Mouse (Mus musculus) Patski (cell line): ENCODE data around the gene Tiam1. TPM values are rescaled to one million over a fixed set of nuclear protein-coding genes. Genes with fewer than 3 reads are reported as not detected.

Source experiments
- ATAC-seq: fragments of 100-300 bp; one replicate; pipeline ENCODE4 v1.8.0; 2021
- CTCF ChIA-PET: fragments of 350-600 bp; sonication (Branson Sonifier 250); formaldehyde crosslinking; loops from one replicate; lab custom pipeline; 2022; ENCODE audit warnings: inconsistent platforms; lab: Charles Lee
- POLR2A ChIA-PET: fragments of 350-600 bp; sonication (Branson Sonifier 250); formaldehyde crosslinking; loops from one replicate; lab custom pipeline; 2022; ENCODE audit warnings: antibody characterized with exemption, inconsistent platforms; lab: Charles Lee
- DNase-seq: peaks from one replicate; pipeline ENCODE4 v3.0.0-alpha.2; 2011; ENCODE audit warnings: low read depth, low spot score
- H3K27me3 ChIP-seq: fragments of 371-371 bp; one replicate; pipeline ENCODE4 v1.5.1; 2021
- CTCF ChIP-seq: fragments of 100-300 bp; IDR thresholded peaks from one replicate; pipeline ENCODE4 v1.5.1; 2021
- in situ Hi-C: fragments of 300-500 bp; cut with MboI; formaldehyde crosslinking; loops from 3 replicates; pipeline ENCODE4 v1.11.1; 2018; ENCODE audit warnings: low pct_unique_long_range_greater_than_20kb, mixed read lengths
- polyA plus RNA-seq: library from polyadenylated mRNA; unstranded; gene quantifications from one replicate; pipeline ENCODE4 v1.2.3, GENCODE M21; 2021

The Tiam1 gene
- polyA plus RNA-seq, 1 experiment from 2014 or later = 10.8 TPM

DNA sequence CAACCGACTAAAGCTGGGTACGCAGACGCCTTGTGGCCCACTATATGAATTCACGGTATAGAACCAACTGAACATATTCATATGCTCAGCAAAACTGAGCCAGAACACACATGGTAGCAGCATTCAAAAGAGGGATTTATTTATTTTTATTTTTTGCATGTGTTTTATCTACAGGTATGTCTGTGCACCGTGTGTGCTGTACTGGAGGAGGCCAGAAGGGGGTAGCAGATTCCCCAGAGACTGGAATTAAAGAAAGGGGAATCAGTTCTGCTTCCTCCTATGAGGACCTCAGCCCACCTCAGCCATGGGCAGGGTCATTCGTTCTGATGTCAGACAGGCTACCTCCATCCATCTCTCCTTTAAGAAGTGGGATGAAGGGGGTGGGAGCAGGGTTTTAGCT, 273.5 kb downstream of the Tiam1 start:
- ChIA-PET CTCF (no interaction called here), POLR2A (no interaction called here)
- in situ Hi-C loops = no loop called here
- no peak for ATAC-seq
- no peak for DNase-seq
- no peaks in the 10 kb centered on the region for H3K27me3 ChIP-seq
- no peak for TF ChIP-seq CTCF

DNA sequence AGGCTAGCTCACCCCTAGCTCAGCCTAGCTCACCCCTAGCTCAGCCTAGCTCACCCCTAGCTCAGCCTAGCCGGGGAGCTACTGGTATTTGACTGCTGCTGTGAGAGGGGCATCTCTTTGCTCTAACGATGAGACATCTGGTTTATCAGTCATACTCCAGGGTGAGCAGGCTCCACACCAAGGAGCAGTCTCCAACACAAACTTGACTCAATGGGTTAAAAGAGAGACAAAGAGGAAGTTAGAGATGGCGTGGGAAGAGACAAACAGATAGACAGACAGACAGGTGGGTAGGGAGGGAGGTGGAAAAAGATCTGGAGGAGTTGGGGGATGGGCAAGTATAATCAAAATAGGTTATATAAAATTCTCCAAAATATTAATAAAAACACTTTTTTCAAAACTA, 275.1 kb downstream of the Tiam1 start:
- H3K27me3 ChIP-seq = no peaks in the 10 kb centered on the region
- no peak for ATAC-seq
- no peak for DNase-seq
- in situ Hi-C loops = no loop called here
- no peak for TF ChIP-seq CTCF
- ChIA-PET POLR2A (no interaction called here), CTCF (no interaction called here)

DNA sequence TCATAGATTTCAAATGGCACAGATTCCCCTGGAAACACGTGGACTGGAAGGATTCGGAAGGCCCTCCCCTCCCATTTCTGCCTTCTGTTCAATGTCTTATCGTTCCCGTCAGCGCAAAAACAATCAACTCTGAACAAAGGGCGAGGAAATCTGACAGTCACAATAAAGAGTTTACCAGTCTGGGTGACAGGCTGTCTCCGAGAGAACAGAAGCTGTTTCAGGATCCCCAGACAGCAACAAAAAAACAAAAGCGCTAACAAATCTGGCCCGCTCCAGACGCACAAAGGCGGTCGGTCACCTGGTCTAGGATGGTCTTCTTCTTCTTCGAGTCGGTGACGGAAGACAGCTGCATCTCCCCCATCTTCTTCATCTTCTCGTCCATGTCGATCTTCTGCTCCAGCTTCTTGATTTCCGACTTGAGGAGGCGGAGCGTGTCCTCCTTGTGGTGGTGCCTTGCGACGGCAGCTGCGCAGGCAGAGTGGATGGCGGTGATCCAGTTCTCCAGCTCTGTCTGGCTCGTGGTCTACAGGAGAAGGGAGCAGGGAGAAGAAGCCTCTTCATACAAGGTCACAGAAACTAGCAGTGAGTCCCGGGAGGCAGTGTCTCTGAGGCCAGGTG, 276.2 kb downstream of the Tiam1 start:
- no peak for DNase-seq
- ATAC-seq = no peak
- CTCF ChIA-PET = interaction anchor here (0.7 to 1.4 kb wide), 2 partner anchors 10 to 21 kb away, joined by 3 read pairs; no protein-coding TSS in a partner anchor
- POLR2A ChIA-PET = interaction anchor here (0.8 kb wide), 1 partner anchor 9 kb away, joined by 3 read pairs; no protein-coding TSS in a partner anchor
- in situ Hi-C loops = no loop called here
- H3K27me3 ChIP-seq = no peaks in the 10 kb centered on the region
- TF ChIP-seq CTCF = no peak

DNA sequence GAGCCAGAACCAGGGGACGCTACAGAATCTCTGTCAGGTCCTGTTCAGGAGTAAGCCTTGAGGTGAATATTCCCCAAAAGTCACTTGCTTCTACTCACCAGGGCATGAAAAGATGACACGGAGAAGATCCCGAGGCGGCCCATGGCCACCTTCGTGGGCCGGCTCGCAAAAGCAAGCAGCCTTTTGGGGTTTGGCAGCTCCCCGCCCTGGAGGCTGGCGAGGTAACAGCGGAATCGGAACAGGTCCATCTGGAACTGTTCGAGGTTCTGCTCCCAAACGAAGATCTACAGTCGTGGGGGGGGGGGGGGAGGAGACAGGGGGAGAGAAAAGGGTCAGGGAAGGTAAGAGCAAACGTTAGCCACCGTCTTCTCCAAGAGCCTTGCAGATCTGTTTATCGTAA, 278.4 kb downstream of the Tiam1 start:
- in situ Hi-C loops = no loop called here
- ATAC-seq (no peak), DNase-seq (no peak)
- no peak for TF ChIP-seq CTCF
- ChIA-PET POLR2A (no interaction called here), CTCF (interaction anchor here (1.5 kb wide), 1 partner anchor 9 kb away, joined by 5 read pairs; no protein-coding TSS in a partner anchor)
- H3K27me3 ChIP-seq = no peaks in the 10 kb centered on the region

DNA sequence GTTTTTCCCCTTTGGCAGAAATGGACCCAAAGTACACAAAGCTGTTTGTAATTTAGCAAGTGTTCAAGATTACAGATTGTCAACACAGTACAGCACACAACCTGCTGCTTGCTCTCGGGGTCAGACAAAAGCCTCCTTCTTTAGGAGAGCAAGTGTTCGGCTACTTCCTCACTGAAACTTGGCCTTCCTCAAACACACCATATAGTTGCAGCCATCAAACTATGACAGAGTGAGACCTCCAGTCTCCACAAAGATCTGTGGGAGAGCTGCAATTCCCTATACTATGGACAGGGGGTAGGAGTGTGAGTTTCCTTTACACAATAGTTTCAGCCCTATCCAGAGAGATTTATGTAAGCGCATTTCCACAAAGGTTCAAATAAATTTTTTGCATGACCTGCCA, 278.9 kb downstream of the Tiam1 start:
- no peak for TF ChIP-seq CTCF
- POLR2A ChIA-PET = no interaction called here
- no peak for DNase-seq
- in situ Hi-C loops = no loop called here
- ATAC-seq = no peak
- CTCF ChIA-PET = interaction anchor here (1.5 kb wide), 1 partner anchor 9 kb away, joined by 5 read pairs; no protein-coding TSS in a partner anchor
- no peaks in the 10 kb centered on the region for H3K27me3 ChIP-seq

DNA sequence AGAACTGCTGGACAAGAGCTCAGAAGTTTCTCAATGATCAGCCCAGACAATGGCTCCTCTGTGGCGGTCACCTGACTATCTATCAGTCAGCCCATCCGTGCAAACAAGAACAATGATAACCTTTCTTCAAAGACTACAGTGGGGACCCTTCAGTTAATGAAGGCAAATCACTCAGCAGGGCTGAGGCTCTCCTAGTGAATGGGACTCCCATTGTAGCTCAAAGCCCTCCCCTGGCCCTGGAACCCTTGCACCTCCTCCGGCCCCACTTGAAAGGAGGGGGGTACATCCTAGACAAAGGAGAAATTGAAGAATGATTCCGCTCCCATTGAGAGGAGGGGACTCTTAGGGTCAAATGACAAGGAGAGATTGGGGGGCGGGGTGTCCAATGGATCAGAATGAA, 280.3 kb downstream of the Tiam1 start:
- CTCF ChIA-PET = no interaction called here
- no peak for TF ChIP-seq CTCF

DNA sequence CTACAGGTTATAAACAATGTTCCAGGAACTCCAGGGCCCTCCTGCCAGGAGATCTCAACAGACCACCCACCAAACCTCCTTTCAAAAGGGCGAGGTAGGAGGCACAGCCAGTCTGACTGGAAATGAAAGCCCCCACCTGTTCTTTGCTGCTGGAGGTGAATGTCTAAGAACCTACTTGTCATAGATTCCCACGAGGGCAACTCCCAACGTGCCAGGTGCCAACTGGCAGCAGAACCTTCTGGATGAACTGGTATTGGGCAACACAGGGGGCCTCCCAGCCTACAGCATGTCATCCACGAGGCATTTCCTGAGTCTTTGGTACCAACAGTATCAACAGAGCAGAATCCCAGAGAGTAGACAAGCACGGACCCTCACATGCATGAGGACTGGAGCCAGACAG, 282.0 kb downstream of the Tiam1 start:
- no peak for TF ChIP-seq CTCF
- POLR2A ChIA-PET = no interaction called here
- CTCF ChIA-PET = no interaction called here
- no peak for DNase-seq
- H3K27me3 ChIP-seq = no peaks in the 10 kb centered on the region
- peak; percentile 47 for ATAC-seq
- in situ Hi-C loops = no loop called here

More for the DNA sequence above, 280.3 kb downstream of the Tiam1 start:
- H3K27me3 ChIP-seq = no peaks in the 10 kb centered on the region
- POLR2A ChIA-PET = no interaction called here
- DNase-seq (no peak), ATAC-seq (no peak)
- in situ Hi-C loops = no loop called here

DNA sequence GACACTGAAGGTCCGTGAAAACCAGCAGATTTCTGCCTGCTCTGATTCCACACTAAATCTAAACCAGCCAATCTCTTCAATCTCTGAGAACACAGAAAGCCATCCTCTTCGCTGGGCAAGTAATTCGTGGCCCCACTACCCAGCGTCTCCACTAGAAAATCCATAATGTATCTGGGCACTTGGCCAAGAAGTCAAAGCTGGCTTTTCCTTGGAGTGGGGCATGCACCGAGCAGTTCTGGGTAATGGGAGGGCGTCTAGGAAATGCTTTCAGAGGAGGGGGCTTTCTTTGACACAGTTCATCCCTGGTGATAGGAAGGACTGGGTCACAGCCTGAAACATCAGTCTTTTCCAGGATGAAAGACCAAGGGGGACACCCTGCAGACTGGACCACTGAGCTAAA, 282.9 kb downstream of the Tiam1 start:
- in situ Hi-C loops = no loop called here
- ATAC-seq = no peak
- no peak for TF ChIP-seq CTCF
- POLR2A ChIA-PET = no interaction called here
- DNase-seq = no peak
- CTCF ChIA-PET = no interaction called here
- H3K27me3 ChIP-seq = no peaks in the 10 kb centered on the region

DNA sequence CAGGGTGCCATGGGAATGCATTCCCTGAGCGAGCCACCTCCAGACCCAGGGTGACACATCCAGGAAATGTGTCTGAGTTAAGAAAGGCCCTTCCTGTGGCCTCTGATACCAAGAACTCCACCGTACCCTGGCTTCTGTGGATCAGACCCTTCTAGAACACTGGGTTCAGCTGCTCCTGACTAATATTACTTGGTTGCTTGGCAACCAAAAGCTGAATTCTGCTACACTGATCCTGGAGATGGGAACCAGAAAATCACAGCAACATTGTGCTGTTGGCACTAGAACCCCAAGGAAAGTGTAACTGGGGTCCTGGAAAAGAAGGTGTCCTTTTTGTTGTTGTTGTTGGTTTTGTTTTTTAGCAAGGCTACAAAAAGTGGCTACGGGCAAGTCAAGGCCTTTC, 285.9 kb downstream of the Tiam1 start:
- no peak for TF ChIP-seq CTCF
- DNase-seq (no peak), ATAC-seq (no peak)
- ChIA-PET CTCF (no interaction called here), POLR2A (interaction anchor here (1.3 kb wide), 1 partner anchor 10 kb away, joined by 3 read pairs; no protein-coding TSS in a partner anchor)
- no peaks in the 10 kb centered on the region for H3K27me3 ChIP-seq
- in situ Hi-C loops = no loop called here

DNA sequence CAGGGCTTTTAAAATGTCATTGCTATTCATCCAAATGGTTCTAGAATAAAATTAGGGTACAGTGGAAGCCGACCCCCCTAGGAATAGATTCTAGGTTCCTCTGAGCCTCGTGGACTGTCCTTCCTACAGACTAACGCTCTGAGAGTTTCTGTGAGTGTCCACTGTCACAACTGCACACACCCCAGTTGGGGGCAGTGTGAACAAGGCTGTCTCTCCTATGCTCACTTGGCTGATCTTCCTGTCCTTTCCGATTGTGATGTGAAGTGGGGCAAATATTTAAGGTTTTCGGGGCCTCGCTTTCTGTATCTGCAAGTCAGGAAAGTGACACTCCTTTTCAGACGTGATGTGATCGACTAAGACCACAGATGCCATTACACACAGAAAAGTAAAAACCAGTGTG, 288.8 kb downstream of the Tiam1 start:
- ATAC-seq = no peak
- DNase-seq = no peak
- TF ChIP-seq CTCF = peak; percentile 44
- no peaks in the 10 kb centered on the region for H3K27me3 ChIP-seq
- ChIA-PET POLR2A (no interaction called here), CTCF (no interaction called here)
- in situ Hi-C loops = no loop called here

DNA sequence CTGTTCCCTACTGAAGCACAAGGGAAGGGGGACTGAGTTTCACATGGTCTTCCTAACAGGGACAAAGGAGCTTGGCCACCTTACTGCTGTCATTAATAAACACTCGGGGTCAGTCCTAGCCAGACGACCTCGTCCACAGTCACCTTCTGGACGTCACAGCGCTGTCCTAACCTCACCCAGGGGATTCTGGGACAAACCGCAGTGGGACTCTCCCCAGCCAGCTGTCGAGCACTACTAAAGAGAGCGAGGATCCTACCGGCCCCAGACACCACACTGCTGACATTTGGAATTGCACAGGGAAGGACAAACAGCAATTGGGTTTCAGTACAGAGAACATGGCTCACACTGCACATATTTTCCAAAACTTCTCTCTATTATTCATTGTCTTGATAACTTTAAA, 292.2 kb downstream of the Tiam1 start:
- in situ Hi-C loops = no loop called here
- no peaks in the 10 kb centered on the region for H3K27me3 ChIP-seq
- POLR2A ChIA-PET = no interaction called here
- TF ChIP-seq CTCF = no peak
- CTCF ChIA-PET = no interaction called here
- no peak for DNase-seq
- ATAC-seq = no peak
